Mouse (Mus musculus) liver, embryonic 15.5 days (tissue): Measurements from ENCODE around the gene Traf3ip2. TPM values are rescaled to one million over a fixed set of nuclear protein-coding genes. Genes with fewer than 3 reads are reported as not detected.
A peak's percentile ranks its signal among the peaks of the same experiment; 100 is the strongest.

Experiments used
- ATAC-seq: fragments of 200-750 bp; cut with Nextera tagmentation; 2 replicates; pipeline ENCODE4 v1.8.0; 2017; ENCODE audit warnings: moderate number of reproducible peaks, mild to moderate bottlenecking, moderate library complexity; ENCODE audit not compliant: insufficient read depth
- H3K27ac ChIP-seq: fragments of 300-500 bp; sonication (generic); replicated peaks from 2 replicates; pipeline ENCODE4 v1.5.1; 2015; ENCODE audit warnings: mild to moderate bottlenecking, inconsistent platforms
- H3K27me3 ChIP-seq: fragments of 300-500 bp; sonication (generic); 2 replicates; pipeline ENCODE4 v1.6.1; 2015; ENCODE audit warnings: mild to moderate bottlenecking, inconsistent platforms
- H3K36me3 ChIP-seq: fragments of 300-500 bp; sonication (generic); replicated peaks from 2 replicates; pipeline ENCODE4 v1.6.1; 2015; ENCODE audit warnings: moderate library complexity, mild to moderate bottlenecking, inconsistent platforms
- H3K4me1 ChIP-seq: fragments of 300-500 bp; sonication (generic); replicated peaks from 2 replicates; pipeline ENCODE4 v1.6.1; 2015; ENCODE audit warnings: inconsistent platforms
- H3K4me2 ChIP-seq: fragments of 300-500 bp; sonication (generic); 2 replicates; pipeline ENCODE4 v1.6.1; 2015; ENCODE audit warnings: moderate library complexity, mild to moderate bottlenecking, inconsistent platforms
- H3K4me3 ChIP-seq: fragments of 300-500 bp; sonication (generic); replicated peaks from 2 replicates; pipeline ENCODE4 v1.5.1; 2015; ENCODE audit warnings: mild to moderate bottlenecking, inconsistent platforms
- H3K9ac ChIP-seq: fragments of 300-500 bp; sonication (generic); 2 replicates; pipeline ENCODE4 v1.6.1; 2015; ENCODE audit warnings: moderate library complexity, mild to moderate bottlenecking, inconsistent platforms
- H3K9me3 ChIP-seq: fragments of 300-500 bp; sonication (generic); replicated peaks from 2 replicates; pipeline ENCODE4 v1.6.1; 2016; ENCODE audit warnings: inconsistent platforms
- WGBS: fragments of 180-500 bp; shearing (Covaris S2); methylation state at CpG from one replicate; pipeline ENCODE4 v1.1.7; 2015; ENCODE audit warnings: mixed read lengths; ENCODE audit not compliant: insufficient replicate concordance; 5-methylcytosine and 5-hydroxymethylcytosine counted together
- polyA plus RNA-seq: library from polyadenylated mRNA; unstranded; fragments of >200 nt; fragmentation: Nextera tagmentation; extraction: Ambion mirVana; gene quantifications from 2 replicates; pipeline ENCODE4 v1.2.1, GENCODE M21; 2015

Traf3ip2 gene
- polyA plus RNA-seq, 1 experiment from 2014 or later = 1.6 TPM

GRCm38 (mm10) chr10:39601068-39601467, 11.7 kb upstream of the Traf3ip2 start:
- no peak overlapping the region for H3K27ac ChIP-seq
- H3K9me3 ChIP-seq = no peaks in the 10 kb centered on the region
- H3K4me1 ChIP-seq = no peaks in the 10 kb centered on the region
- no peak overlapping the region for H3K9ac ChIP-seq
- no peaks in the 10 kb centered on the region for H3K36me3 ChIP-seq
- 19% methylated on average over 5 of the region's 5 CpGs for WGBS
- ATAC-seq = no peak
- H3K4me2 ChIP-seq = no peak overlapping the region
- H3K4me3 ChIP-seq = no peak overlapping the region
- no peaks in the 10 kb centered on the region for H3K27me3 ChIP-seq

- Histone ChIP-seq H3K4me1 (peaks cover 3% of the 10 kb centered on the region; the same call in 1 of the 2 replicates), H3K27me3 (no peaks in the 10 kb centered on the region), H3K36me3 (no peaks in the 10 kb centered on the region), H3K9ac (no peak overlapping the region), H3K4me3 (no peak overlapping the region), H3K27ac (no peak overlapping the region), H3K4me2 (no peak overlapping the region), H3K9me3 (no peaks in the 10 kb centered on the region)
- ATAC-seq = no peak
- WGBS = 68% methylated on average over 1 of the region's 1 CpGs
These were observed 6.3 kb upstream of the Traf3ip2 start for GRCm38 (mm10) chr10:39606434-39606833.

DNA sequence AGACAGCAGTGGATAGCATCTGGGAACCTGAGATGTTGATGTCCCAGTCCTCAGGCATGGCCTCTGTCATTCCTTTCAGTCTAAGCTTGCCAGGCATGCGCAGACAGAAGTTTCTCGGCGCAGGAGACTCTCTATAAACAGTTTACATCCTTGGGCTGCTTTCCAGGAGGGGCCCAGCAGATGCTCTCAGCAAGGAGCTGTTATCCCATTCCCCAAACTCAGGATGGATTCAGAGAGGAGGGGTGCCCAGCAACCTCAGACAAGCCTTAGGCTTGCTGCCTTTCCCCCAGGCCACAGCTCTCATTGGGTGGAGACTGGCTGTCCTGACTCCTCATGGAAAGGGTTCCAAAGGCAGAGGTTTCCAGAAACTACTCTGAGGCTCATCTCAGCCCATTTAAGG, 1.5 kb upstream of the Traf3ip2 start:
- no peak overlapping the region for H3K27ac ChIP-seq
- H3K9me3 ChIP-seq = no peaks in the 10 kb centered on the region
- ATAC-seq = no peak
- H3K4me3 ChIP-seq = no peak overlapping the region
- H3K4me1 ChIP-seq = peaks cover 6% of the 10 kb centered on the region
- 70% methylated on average over 3 of the region's 3 CpGs for WGBS
- H3K36me3 ChIP-seq = no peaks in the 10 kb centered on the region
- no peak overlapping the region for H3K4me2 ChIP-seq
- H3K27me3 ChIP-seq = no peaks in the 10 kb centered on the region
- no peak overlapping the region for H3K9ac ChIP-seq

DNA sequence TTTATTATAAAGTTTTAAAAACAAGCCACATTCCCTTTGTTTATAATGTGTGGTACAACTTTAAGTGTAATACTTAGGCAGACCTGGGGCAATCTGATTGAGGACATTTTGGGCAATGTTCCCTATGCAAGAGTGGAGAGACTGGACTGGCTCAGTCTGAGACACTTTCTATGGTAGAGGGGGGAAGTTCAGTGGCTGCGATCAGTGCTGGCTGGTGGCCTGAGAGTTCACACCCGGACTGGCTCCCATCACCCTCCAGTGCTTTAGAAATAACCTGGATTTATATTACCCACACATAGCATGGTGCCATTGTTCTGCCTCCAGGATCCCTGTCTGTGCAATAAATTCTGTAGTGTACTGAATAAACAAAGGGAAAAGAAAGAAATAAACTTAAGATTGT, 603 bp upstream of the Traf3ip2 start:
- Histone ChIP-seq H3K4me3 (no peak overlapping the region), H3K27me3 (no peaks in the 10 kb centered on the region), H3K27ac (no peak overlapping the region), H3K9me3 (no peaks in the 10 kb centered on the region), H3K36me3 (no peaks in the 10 kb centered on the region), H3K4me1 (peaks cover 6% of the 10 kb centered on the region), H3K4me2 (no peak overlapping the region), H3K9ac (no peak overlapping the region)
- WGBS = 53% methylated on average over 2 of the region's 2 CpGs
- no peak for ATAC-seq

- peak; percentile 44 for ATAC-seq
- Histone ChIP-seq H3K36me3 (no peaks in the 10 kb centered on the region), H3K4me3 (peak overlapping the region; percentile 43), H3K27me3 (no peaks in the 10 kb centered on the region), H3K9ac (no peak overlapping the region), H3K9me3 (no peaks in the 10 kb centered on the region), H3K27ac (peak overlapping the region; percentile 61), H3K4me2 (peak overlapping the region; percentile 62), H3K4me1 (peaks cover 6% of the 10 kb centered on the region)
- 13% methylated on average over 26 of the region's 26 CpGs for WGBS
These were observed 476 bp downstream of the Traf3ip2 start for GRCm38 (mm10) chr10:39612989-39613831.

DNA sequence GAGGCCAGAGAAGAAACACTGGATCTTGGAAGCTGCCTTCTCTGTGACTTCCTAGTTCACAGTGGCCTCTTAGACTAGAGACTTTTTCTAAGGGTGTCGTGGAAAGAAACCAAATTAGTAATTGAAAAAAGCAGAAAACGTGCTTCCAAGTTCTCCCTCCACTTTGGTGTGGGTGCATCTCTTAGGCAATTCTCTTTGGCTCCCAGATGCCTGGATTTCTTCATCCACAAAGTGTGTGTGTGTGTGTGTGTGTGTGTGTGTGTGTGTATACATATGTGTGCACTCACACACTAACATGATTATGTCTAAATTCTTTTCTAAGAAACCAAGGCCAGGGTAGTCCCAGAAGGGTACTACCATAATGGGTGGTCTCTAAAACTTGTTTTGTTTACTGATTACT, 1.2 kb downstream of the Traf3ip2 start:
- H3K27me3 ChIP-seq = no peaks in the 10 kb centered on the region
- H3K4me3 ChIP-seq = no peak overlapping the region
- H3K4me1 ChIP-seq = peaks cover 6% of the 10 kb centered on the region
- ATAC-seq = no peak
- no peaks in the 10 kb centered on the region for H3K9me3 ChIP-seq
- peak overlapping the region; percentile 62; the same call in 1 of the 2 replicates for H3K4me2 ChIP-seq
- no peak overlapping the region for H3K27ac ChIP-seq
- H3K36me3 ChIP-seq = no peaks in the 10 kb centered on the region
- WGBS = 41% methylated on average over 2 of the region's 2 CpGs
- H3K9ac ChIP-seq = no peak overlapping the region

DNA sequence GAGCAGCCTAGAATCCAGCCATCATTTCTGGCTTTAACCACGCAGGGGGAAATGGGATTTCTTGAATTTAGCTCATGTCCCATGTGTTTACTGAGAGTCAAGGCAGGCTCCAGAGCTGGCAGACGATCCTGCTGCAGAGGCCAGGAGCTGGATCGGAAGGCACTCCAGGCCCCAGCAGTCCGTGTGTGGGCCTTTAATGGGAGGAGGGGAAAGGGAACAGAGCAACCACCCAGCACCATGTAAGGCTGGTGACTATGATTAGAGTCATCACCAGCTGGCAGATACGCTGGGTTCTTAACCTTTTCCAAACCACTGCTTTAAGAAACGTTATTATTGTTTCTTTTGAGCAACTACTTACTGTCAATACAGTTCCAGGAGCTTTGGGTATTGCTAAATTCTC, 1.9 kb downstream of the Traf3ip2 start:
- no peak overlapping the region for H3K9ac ChIP-seq
- no peak for ATAC-seq
- no peaks in the 10 kb centered on the region for H3K9me3 ChIP-seq
- H3K4me2 ChIP-seq = no peak overlapping the region
- H3K27me3 ChIP-seq = no peaks in the 10 kb centered on the region
- 50% methylated on average over 6 of the region's 6 CpGs for WGBS
- no peak overlapping the region for H3K27ac ChIP-seq
- no peaks in the 10 kb centered on the region for H3K36me3 ChIP-seq
- peaks cover 6% of the 10 kb centered on the region for H3K4me1 ChIP-seq
- no peak overlapping the region for H3K4me3 ChIP-seq

DNA sequence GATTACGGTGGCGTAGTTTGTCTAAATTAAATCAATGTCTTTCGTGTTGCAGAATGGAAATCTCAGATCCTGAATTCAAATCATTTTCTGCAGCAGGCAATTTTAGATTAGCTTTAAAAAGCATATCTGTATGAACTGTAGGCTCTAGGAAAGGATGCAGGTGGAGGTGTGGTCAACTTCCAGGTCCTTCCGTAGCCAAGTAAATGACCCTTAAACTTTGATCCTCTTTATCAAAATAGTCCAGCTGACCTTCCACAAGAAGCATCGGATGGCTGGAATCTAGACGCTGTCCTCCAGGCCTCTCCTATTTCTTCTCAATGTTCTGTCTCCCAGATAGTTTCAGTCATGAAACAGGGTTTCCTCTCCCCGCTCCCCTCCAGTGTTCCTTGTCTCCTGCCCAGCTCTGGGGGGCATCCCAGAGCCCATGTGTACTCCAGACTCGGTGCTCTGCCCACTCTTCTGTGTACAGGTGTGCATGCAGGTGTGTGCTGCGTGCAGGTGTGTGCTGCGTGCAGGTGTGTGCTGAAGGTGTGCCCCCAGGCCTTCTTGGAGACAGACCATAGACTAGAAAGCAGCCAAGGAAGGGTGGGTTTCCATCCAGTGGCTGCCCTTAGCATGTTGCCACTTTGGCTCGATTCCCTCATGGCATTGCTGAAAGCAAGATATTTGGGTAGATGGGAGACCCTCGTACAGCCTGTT, 2.9 kb downstream of the Traf3ip2 start:
- H3K4me3 ChIP-seq = no peak overlapping the region
- H3K4me2 ChIP-seq = no peak overlapping the region
- H3K27me3 ChIP-seq = no peaks in the 10 kb centered on the region
- 71% methylated on average over 12 of the region's 12 CpGs for WGBS
- H3K4me1 ChIP-seq = peaks cover 6% of the 10 kb centered on the region
- H3K27ac ChIP-seq = no peak overlapping the region
- ATAC-seq = no peak
- H3K9ac ChIP-seq = no peak overlapping the region
- H3K9me3 ChIP-seq = no peaks in the 10 kb centered on the region
- no peaks in the 10 kb centered on the region for H3K36me3 ChIP-seq

DNA sequence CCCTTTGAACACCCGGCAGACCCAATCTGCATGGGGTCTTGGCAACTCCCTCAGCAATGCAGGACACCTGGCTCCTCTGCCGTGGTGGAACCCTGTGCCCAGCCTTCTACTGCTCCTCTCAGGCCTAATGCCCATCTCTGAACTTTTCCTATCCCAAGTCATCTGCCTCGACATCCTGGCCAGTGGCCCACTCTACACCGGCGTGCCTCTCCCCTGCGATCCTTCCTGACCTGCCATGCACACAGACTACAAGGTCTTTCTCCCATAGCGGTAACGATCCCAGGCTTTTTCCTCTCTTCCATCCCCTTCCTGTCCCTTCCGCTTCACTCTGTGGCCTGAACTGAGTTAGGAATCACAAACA, 3.5 kb downstream of the Traf3ip2 start:
- ATAC-seq = no peak
- H3K9me3 ChIP-seq = no peaks in the 10 kb centered on the region
- no peaks in the 10 kb centered on the region for H3K27me3 ChIP-seq
- no peaks in the 10 kb centered on the region for H3K36me3 ChIP-seq
- H3K4me2 ChIP-seq = no peak overlapping the region
- peaks cover 3% of the 10 kb centered on the region for H3K4me1 ChIP-seq
- WGBS = 69% methylated on average over 9 of the region's 9 CpGs
- no peak overlapping the region for H3K4me3 ChIP-seq
- H3K27ac ChIP-seq = no peak overlapping the region
- no peak overlapping the region for H3K9ac ChIP-seq

GRCm38 (mm10) chr10:39616626-39617025, 3.9 kb downstream of the Traf3ip2 start:
- WGBS = 77% methylated on average over 8 of the region's 8 CpGs
- Histone ChIP-seq H3K27me3 (no peaks in the 10 kb centered on the region), H3K36me3 (no peaks in the 10 kb centered on the region), H3K9me3 (no peaks in the 10 kb centered on the region), H3K4me3 (no peak overlapping the region), H3K4me1 (peaks cover 3% of the 10 kb centered on the region), H3K27ac (no peak overlapping the region), H3K4me2 (no peak overlapping the region), H3K9ac (no peak overlapping the region)
- ATAC-seq = no peak

DNA sequence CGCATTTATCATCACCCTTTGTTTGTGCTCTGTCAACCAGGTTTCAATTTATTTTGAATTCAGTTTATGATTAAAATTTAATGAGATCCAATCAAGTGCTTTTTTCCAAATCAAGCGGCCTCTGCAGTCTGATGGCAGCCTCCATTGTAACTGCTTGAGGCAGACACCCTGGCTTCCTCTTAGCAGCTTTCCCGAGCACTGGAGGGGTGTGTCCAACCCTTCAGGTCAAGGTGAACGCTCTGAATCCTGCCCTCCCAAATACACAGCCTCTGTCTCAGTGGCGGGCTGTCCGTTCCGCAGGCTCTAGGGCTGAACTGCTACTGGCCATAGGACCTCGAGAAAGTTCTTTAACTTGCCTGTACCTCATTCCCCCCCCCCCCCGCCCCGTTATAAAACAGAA, 5.7 kb downstream of the Traf3ip2 start:
- H3K9ac ChIP-seq = no peak overlapping the region

More for the DNA sequence above, 5.7 kb downstream of the Traf3ip2 start:
- no peaks in the 10 kb centered on the region for H3K36me3 ChIP-seq
- ATAC-seq = no peak
- H3K9me3 ChIP-seq = no peaks in the 10 kb centered on the region
- no peak overlapping the region for H3K4me2 ChIP-seq
- no peaks in the 10 kb centered on the region; the same call in 1 of the 2 replicates for H3K4me1 ChIP-seq
- H3K27ac ChIP-seq = no peak overlapping the region
- 63% methylated on average over 10 of the region's 10 CpGs for WGBS
- no peaks in the 10 kb centered on the region for H3K27me3 ChIP-seq
- no peak overlapping the region for H3K4me3 ChIP-seq
